Mouse (Mus musculus): ENCODE measurements around the gene Fryl. TPM values are rescaled to one million over a fixed set of nuclear protein-coding genes. Genes with fewer than 3 reads are reported as not detected.

Fryl gene
- polyA plus RNA-seq, 1 experiment from 2014 or later: 30.7 TPM

DNA sequence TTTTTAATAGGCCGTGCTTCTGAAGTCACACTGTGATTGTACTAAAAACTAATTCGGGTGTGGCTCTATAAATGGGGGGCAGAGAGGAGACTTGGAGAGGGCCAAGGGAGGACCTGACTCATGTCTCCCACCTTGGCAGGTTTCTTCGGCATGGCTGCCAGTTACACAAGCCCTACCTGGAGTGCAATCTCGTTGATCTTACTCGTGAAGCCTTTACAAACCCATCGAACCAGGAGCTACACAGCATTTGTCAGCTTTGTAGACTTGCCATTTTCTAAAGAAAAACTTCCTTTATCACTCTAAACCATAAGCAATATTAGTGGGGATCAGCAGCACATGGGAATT lies 45.5 kb downstream of the Fryl start:
- no peak overlapping the region for H3K4me3 ChIP-seq
- 90% methylated on average over 6 of the region's 6 CpGs for WGBS
- peaks cover 10% of the 10 kb centered on the region for H3K4me1 ChIP-seq (replicated peaks)
- no peak overlapping the region for H3K27ac ChIP-seq
- peaks cover 39% of the 10 kb centered on the region for H3K36me3 ChIP-seq
- H3K27me3 ChIP-seq (ENCODE audit: insufficient read depth, poor library complexity, severe bottlenecking): no peaks in the 10 kb centered on the region
- no peak for DNase-seq (ENCODE audit: low spot score)
- H3K9me3 ChIP-seq: no peaks in the 10 kb centered on the region

DNA sequence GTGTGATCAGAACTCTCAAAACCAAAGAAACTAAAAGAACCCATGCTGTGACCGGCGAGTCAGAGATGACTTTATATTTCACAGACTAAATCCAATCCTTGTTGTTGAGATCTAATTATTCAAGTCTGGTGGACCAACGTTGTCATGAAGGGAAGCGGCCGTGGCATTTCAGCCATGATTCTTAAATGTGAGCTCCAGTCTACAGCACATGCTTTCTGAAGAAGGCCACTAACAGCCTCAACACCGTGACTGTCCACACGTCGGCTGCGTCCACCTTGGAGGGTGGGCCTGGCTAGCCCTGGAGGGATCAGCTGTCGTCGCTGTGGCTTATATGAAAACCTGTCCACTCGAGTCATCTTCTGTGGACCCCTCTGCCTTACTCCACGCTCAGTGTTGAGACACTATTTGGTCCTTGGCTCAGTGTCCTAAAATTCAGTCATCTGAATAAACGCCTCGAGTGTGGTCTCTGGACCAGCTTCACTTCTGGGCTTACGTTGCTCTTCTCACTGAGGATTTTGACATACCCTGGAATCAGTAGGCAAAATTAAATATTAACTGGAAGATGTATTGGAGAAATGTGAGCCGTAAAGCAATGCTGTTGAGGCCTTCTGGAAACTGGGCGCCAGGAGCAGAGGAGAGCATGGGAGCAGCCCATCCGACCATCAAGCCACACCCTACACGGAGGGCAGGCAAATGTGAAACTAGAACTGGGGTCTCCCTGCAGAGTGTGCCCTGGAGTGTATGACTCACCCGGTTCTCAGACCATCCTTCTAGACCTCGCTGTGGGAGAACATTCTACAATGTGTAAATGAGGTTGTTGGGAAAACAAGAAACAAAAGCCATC lies 46.1 kb downstream of the Fryl start:
- H3K36me3 ChIP-seq: peaks cover 39% of the 10 kb centered on the region
- peaks cover 10% of the 10 kb centered on the region for H3K4me1 ChIP-seq (replicated peaks)
- H3K27ac ChIP-seq: no peak overlapping the region
- 91% methylated on average over 22 of the region's 22 CpGs for WGBS
- DNase-seq (ENCODE audit: low spot score): no peak
- H3K4me3 ChIP-seq: no peak overlapping the region
- no peaks in the 10 kb centered on the region for H3K27me3 ChIP-seq (ENCODE audit: insufficient read depth, poor library complexity, severe bottlenecking)
- no peaks in the 10 kb centered on the region for H3K9me3 ChIP-seq

DNA sequence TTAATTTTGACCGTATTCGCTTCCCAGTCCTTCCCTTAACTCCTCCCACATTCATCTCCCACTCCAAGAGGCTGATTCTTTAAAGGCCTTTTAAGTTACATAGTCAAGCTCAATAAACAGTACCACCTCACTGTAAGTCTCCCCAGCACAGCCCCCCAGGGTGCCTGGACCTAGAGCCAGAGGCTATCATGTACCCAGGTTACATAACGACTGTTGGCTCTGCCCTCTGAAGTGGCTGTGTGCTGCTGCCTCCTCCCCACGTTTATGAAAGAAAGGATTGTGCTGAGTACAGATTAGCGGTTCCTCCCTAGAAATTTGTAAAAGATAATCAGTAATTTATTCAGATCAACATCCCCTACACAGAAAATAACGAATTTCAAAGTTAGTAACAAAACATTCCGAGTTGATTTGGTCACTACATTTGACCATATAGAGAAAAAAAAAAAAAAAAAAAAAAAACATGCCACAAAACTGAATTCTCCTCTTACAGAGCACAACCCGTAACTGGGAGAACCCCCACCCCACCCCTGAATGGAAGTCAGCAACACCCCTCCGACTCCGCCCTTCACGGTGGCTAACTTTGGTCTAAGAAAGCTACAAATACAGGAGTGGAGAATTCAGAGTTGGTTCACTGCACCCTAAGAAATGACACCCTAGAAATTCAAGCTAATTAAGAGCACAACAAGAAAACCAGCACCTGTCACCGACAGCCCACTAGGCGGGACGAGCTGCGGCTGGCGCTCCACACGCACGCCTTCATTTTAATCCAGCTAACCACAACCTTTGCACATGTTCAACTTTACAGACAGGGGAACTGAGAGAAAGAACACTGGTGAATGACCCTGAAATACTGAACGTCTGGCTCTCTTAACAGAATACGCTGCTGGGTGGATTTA lies 47.0 kb downstream of the Fryl start:
- Histone ChIP-seq H3K9me3 (no peaks in the 10 kb centered on the region), H3K27me3 (ENCODE audit: insufficient read depth, poor library complexity, severe bottlenecking) (no peaks in the 10 kb centered on the region), H3K4me3 (no peak overlapping the region), H3K27ac (no peak overlapping the region), H3K4me1 (replicated peaks) (peaks cover 10% of the 10 kb centered on the region), H3K36me3 (peaks cover 42% of the 10 kb centered on the region)
- no peak for DNase-seq (ENCODE audit: low spot score)
- WGBS: 74% methylated on average over 20 of the region's 20 CpGs

DNA sequence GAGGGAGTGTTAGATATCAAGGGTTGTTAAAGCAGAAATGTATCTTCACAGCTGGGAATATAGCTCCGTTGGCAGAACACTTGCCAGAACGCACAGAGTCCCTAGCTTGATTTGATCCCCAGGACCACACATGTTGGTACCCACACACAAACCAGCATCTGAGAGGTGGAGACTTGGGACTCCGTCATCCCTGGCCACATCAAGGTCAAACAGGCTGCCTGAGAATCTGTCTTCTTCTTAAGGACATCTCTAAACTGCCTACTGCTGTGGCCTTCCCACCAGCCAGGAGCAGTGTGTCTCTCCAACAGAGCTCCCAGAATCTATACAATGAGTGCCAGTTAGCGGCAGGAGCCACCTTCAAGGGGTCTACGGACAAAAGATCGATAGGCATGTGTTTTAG lies 47.8 kb downstream of the Fryl start:
- Histone ChIP-seq H3K9me3 (no peaks in the 10 kb centered on the region), H3K36me3 (peaks cover 43% of the 10 kb centered on the region), H3K27me3 (ENCODE audit: insufficient read depth, poor library complexity, severe bottlenecking) (no peaks in the 10 kb centered on the region), H3K4me1 (replicated peaks) (peaks cover 10% of the 10 kb centered on the region), H3K27ac (no peak overlapping the region), H3K4me3 (no peak overlapping the region)
- WGBS: 68% methylated on average over 6 of the region's 6 CpGs
- no peak for DNase-seq (ENCODE audit: low spot score)

DNA sequence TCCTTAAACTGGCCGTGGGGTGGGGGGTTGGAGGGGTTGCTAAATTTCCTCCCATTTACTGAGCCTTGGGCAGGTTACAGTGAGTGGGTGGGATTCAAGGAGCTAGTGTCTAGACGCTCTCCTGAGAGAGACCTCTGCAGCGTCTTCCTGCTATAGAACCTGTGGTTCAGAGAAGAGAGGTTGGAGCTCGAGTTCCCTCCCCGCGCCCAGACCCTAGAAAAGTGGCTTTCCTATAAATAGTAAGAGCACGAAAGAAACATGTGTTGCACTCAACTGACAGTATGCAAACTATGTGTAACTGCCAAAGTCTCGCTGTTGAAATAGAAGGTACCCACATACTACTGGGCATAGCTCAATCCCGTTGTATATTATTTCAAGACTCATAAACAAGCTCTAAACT lies 49.7 kb downstream of the Fryl start:
- Histone ChIP-seq H3K9me3 (no peaks in the 10 kb centered on the region), H3K4me1 (replicated peaks) (peaks cover 10% of the 10 kb centered on the region), H3K27ac (no peak overlapping the region), H3K4me3 (no peak overlapping the region), H3K36me3 (peaks cover 26% of the 10 kb centered on the region), H3K27me3 (ENCODE audit: insufficient read depth, poor library complexity, severe bottlenecking) (no peaks in the 10 kb centered on the region)
- 89% methylated on average over 9 of the region's 9 CpGs for WGBS
- DNase-seq (ENCODE audit: low spot score): no peak

DNA sequence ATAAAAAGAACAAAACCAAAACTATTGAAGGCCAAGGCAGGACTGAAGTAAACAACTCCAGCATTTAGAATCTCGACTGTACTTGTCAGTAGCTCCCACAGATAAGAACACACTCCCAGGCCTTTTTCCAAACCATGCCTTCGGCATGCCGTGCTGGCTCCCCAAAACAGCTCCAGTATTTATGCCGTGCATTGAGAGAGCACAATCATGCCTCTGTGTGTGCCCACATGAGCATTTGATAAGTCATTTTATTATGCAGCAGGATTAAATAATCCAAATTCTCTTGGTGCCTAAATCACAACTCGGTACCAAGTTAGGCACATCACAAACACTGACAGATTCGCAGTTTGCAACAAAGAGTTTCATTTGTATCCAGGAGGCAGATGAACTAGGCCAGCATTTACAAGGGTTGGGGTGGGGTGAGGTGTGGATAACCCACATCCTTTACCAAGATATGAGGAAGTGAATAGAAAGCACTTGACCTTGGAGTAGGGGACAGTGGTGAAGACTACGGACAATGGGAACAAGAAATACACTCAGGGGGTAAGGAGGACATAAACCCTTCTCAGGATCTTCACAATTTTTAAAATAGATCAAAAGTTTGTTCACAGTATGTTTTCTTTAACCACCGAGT lies 50.3 kb downstream of the Fryl start:
- Histone ChIP-seq H3K9me3 (no peaks in the 10 kb centered on the region), H3K27me3 (ENCODE audit: insufficient read depth, poor library complexity, severe bottlenecking) (no peaks in the 10 kb centered on the region), H3K4me3 (no peak overlapping the region), H3K36me3 (peaks cover 26% of the 10 kb centered on the region), H3K27ac (no peak overlapping the region), H3K4me1 (replicated peaks) (peaks cover 10% of the 10 kb centered on the region)
- DNase-seq (ENCODE audit: low spot score): no peak
- 91% methylated on average over 8 of the region's 8 CpGs for WGBS

DNA sequence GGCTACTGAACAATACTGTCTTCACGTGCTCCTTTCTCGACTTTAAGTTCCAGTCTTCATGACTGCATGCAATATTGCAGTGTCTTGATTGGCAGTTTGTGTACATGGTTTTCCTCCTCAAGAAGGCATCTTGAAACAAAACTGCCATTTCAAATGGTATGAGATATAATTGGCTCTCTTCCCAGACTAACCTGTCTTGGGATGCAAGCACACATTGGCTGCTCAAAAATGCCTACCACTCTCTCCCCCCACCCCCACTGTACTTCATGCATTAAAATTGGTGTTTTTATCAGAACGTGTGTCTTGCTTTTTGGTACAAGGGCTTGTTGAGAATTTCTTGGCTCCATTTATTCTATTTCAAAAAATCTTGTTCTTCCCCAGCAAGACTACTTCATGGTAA lies 51.4 kb downstream of the Fryl start:
- no peak for DNase-seq (ENCODE audit: low spot score)
- H3K4me3 ChIP-seq: no peak overlapping the region
- no peaks in the 10 kb centered on the region for H3K9me3 ChIP-seq
- H3K36me3 ChIP-seq: peaks cover 15% of the 10 kb centered on the region
- H3K4me1 ChIP-seq (replicated peaks): peaks cover 8% of the 10 kb centered on the region
- H3K27me3 ChIP-seq (ENCODE audit: insufficient read depth, poor library complexity, severe bottlenecking): no peaks in the 10 kb centered on the region
- no peak overlapping the region for H3K27ac ChIP-seq
- 93% methylated on average over 3 of the region's 3 CpGs for WGBS

DNA sequence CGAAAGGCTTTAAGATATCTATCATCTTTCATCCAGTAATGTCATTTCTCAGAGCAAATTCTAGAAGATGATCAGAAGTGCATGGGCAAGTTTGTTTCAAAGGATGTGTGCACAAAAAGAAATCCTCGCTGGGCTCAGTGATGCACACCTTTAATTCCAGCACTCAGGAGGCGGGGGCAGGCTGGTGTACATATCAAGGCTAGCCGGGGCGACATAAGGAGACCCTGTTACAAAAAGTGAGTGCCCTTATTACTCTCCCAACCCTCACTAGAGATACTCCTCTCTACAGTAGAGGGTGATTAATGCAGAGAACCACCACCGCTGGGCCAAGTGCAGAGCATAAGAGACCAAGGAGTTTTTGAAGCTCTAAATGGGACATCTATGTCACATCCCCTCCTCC lies 53.9 kb downstream of the Fryl start:
- DNase-seq (ENCODE audit: low spot score): no peak
- no peak overlapping the region for H3K27ac ChIP-seq
- H3K36me3 ChIP-seq: peaks cover 17% of the 10 kb centered on the region
- no peaks in the 10 kb centered on the region for H3K4me1 ChIP-seq (replicated peaks)
- H3K4me3 ChIP-seq: no peak overlapping the region
- 0 out of 2 replicates have a peak, but pooled peaks cover 4% of the 10 kb centered on the region for H3K9me3 ChIP-seq
- H3K27me3 ChIP-seq (ENCODE audit: insufficient read depth, poor library complexity, severe bottlenecking): no peaks in the 10 kb centered on the region
- 92% methylated on average over 6 of the region's 6 CpGs for WGBS

DNA sequence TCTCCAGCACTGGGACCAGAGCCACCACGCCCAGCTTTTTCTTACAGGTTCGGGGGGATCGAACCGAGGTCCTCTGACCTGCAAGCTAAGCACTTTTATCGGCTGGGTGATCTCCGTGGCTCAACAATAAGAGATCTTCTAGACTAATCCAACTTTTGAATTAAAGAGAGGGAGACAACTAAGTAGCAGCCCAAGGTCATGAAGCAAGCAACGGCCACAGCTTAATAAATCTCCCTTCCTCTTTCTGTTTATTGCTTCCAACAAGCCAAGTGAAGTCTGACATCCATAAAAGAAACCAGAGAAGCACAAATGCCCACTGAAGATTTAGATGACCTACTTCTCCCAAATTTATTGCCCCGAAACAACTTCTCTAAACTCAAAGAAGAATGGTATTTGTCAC lies 54.3 kb downstream of the Fryl start:
- H3K9me3 ChIP-seq: 0 out of 2 replicates have a peak, but pooled peaks cover 4% of the 10 kb centered on the region
- no peak overlapping the region for H3K4me3 ChIP-seq
- H3K4me1 ChIP-seq (replicated peaks): no peaks in the 10 kb centered on the region
- no peak for DNase-seq (ENCODE audit: low spot score)
- H3K27ac ChIP-seq: no peak overlapping the region
- no peaks in the 10 kb centered on the region for H3K27me3 ChIP-seq (ENCODE audit: insufficient read depth, poor library complexity, severe bottlenecking)
- peaks cover 17% of the 10 kb centered on the region for H3K36me3 ChIP-seq
- 96% methylated on average over 8 of the region's 8 CpGs for WGBS

DNA sequence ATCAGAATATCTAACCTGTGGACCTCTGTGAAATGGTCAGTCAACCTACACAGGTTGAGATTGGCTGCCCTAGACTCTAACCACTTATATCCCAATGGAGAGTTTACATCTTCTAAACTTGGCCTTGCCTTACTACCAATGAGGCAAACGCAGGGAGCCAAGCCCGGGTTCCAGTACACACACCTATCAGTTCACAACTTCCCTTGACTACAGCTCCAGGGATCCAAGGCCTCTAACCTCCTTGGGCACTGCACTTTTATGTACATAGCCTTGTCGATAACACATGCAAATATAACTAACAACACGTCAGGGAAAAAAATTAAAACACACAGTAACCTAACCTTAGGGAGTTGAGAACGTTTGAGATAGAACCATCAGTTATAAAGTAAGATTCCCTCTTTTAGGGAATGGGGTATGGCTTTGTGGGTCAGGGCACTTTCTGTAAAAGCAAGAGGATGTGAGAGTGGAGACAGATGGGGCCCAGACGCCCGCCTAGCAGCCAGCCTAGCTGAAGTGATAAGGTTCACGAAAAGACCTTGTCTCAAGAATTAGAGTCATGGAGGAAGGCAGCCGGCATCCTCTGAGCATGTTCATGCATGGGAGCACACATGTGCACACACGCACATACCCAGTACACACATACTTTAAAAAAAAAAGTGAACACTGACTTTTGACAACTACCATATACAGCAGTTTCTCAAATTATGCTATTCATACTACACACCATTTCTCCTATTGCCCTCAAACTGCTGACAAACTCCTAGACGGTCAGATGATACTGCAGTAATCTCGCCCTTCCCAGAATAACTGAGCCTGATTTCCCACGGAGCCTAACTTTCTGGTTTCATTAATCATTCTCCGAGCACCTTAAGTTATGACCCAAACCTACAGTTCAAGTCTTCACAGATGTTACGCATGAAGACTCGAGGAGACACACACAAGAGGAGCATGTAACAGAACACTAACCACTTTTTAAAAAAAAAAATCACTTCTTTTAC lies 55.7 kb downstream of the Fryl start:
- Histone ChIP-seq H3K4me3 (no peak overlapping the region), H3K27ac (no peak overlapping the region), H3K36me3 (peaks cover 17% of the 10 kb centered on the region), H3K4me1 (replicated peaks) (no peaks in the 10 kb centered on the region), H3K27me3 (ENCODE audit: insufficient read depth, poor library complexity, severe bottlenecking) (no peaks in the 10 kb centered on the region), H3K9me3 (0 out of 2 replicates have a peak, but pooled peaks cover 4% of the 10 kb centered on the region)
- 91% methylated on average over 16 of the region's 16 CpGs for WGBS
- DNase-seq (ENCODE audit: low spot score): no peak

DNA sequence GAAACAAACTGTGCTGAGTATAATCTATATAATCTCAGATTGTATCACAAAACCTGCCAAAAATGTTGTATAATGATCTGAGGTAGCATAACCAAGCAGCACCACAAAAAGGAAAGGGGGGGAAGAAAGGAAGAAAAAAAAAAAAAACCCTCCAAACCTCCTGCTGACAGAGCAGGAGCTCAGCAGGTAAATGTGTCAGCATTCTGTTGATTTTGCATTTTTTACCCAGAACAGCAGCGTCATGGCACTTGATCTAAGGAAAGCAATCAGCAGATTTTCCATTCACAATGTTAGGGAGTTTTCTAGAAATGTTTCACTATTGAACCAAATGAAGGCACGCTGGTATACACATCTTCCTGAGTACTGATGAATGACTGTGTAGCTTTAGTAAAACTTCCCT lies 56.8 kb downstream of the Fryl start:
- DNase-seq (ENCODE audit: low spot score): no peak
- WGBS: 88% methylated on average over 2 of the region's 2 CpGs
- Histone ChIP-seq H3K9me3 (0 out of 2 replicates have a peak, but pooled peaks cover 4% of the 10 kb centered on the region), H3K4me1 (replicated peaks) (no peaks in the 10 kb centered on the region), H3K27me3 (ENCODE audit: insufficient read depth, poor library complexity, severe bottlenecking) (no peaks in the 10 kb centered on the region), H3K27ac (no peak overlapping the region), H3K36me3 (peaks cover 20% of the 10 kb centered on the region), H3K4me3 (no peak overlapping the region)

DNA sequence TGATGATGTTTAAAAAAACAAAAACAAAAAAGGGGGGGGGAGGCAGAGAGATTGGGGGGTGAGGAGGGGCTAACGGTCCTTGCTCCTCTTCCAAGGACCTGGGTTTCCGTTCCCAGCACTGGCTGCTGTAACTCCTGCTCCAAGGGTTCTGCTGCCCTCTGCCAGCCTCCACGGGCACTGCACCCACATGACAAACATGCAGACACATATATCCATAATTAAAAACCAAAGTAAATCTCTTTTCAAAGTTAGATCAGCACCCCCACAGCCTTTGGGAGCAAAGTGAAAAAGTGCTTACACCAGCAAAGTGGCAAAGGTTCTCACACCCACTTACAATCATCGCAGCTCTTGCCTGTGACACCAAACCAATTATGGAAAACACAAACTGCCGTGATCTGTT lies 57.7 kb downstream of the Fryl start:
- Histone ChIP-seq H3K36me3 (peaks cover 20% of the 10 kb centered on the region), H3K4me1 (replicated peaks) (peaks cover 3% of the 10 kb centered on the region; the same call in 1 of the 2 replicates), H3K4me3 (no peak overlapping the region), H3K27me3 (ENCODE audit: insufficient read depth, poor library complexity, severe bottlenecking) (no peaks in the 10 kb centered on the region), H3K9me3 (0 out of 2 replicates have a peak, but pooled peaks cover 4% of the 10 kb centered on the region), H3K27ac (no peak overlapping the region)
- no peak for DNase-seq (ENCODE audit: low spot score)
- 96% methylated on average over 5 of the region's 5 CpGs for WGBS

All from hindbrain, embryonic 10.5 days (tissue).